Mouse (Mus musculus) embryonic facial prominence, embryonic 12.5 days (tissue): Measurements from ENCODE around the gene Midn. TPM values are rescaled to one million over a fixed set of nuclear protein-coding genes. Genes with fewer than 3 reads are reported as not detected.
"Not testable (repeated sequence)": the region's sequence is repeated elsewhere in the genome, so short reads cannot be mapped to it uniquely, and the experiment has no call there.

Source experiments
- ATAC-seq: fragments of 200-750 bp; cut with Nextera tagmentation; 2 replicates; pipeline ENCODE4 v1.8.0; 2017; ENCODE audit not compliant: insufficient number of reproducible peaks, insufficient read depth, low FRiP score, low TSS enrichment
- H3K27ac ChIP-seq: fragments of 300-500 bp; sonication (generic); 2 replicates; pipeline ENCODE4 v1.5.1; 2016; ENCODE audit warnings: mild to moderate bottlenecking
- H3K27me3 ChIP-seq: fragments of 300-500 bp; sonication (generic); 2 replicates; pipeline ENCODE4 v1.6.1; 2016; ENCODE audit warnings: mild to moderate bottlenecking, moderate library complexity
- H3K36me3 ChIP-seq: fragments of 300-500 bp; sonication (generic); 2 replicates; pipeline ENCODE4 v1.6.1; 2016; ENCODE audit warnings: mild to moderate bottlenecking
- H3K4me1 ChIP-seq: fragments of 300-500 bp; sonication (generic); 2 replicates; pipeline ENCODE4 v1.6.1; 2016
- H3K4me2 ChIP-seq: fragments of 300-500 bp; sonication (generic); replicated peaks from 2 replicates; pipeline ENCODE4 v1.6.1; 2016; ENCODE audit warnings: mild to moderate bottlenecking, moderate library complexity
- H3K4me3 ChIP-seq: fragments of 300-500 bp; sonication (generic); 2 replicates; pipeline ENCODE4 v1.5.1; 2016; ENCODE audit warnings: mild to moderate bottlenecking
- H3K9ac ChIP-seq: fragments of 300-500 bp; sonication (generic); 2 replicates; pipeline ENCODE4 v1.6.1; 2016; ENCODE audit warnings: mild to moderate bottlenecking, moderate library complexity
- H3K9me3 ChIP-seq: fragments of 300-500 bp; sonication (generic); 2 replicates; pipeline ENCODE4 v1.6.1; 2016; ENCODE audit warnings: mild to moderate bottlenecking, moderate library complexity
- WGBS: fragments of 180-500 bp; shearing (Covaris S2); methylation state at CpG from one replicate; pipeline ENCODE4 v1.1.7; 2016; 5-methylcytosine and 5-hydroxymethylcytosine counted together
- polyA plus RNA-seq: library from polyadenylated mRNA; unstranded; fragments of >200 nt; fragmentation: Nextera tagmentation; extraction: Ambion mirVana; gene quantifications from 2 replicates; pipeline ENCODE4 v1.2.1, GENCODE M21; 2016

Gene Midn
- polyA plus RNA-seq, 1 experiment from 2014 or later: 35.1 TPM

DNA sequence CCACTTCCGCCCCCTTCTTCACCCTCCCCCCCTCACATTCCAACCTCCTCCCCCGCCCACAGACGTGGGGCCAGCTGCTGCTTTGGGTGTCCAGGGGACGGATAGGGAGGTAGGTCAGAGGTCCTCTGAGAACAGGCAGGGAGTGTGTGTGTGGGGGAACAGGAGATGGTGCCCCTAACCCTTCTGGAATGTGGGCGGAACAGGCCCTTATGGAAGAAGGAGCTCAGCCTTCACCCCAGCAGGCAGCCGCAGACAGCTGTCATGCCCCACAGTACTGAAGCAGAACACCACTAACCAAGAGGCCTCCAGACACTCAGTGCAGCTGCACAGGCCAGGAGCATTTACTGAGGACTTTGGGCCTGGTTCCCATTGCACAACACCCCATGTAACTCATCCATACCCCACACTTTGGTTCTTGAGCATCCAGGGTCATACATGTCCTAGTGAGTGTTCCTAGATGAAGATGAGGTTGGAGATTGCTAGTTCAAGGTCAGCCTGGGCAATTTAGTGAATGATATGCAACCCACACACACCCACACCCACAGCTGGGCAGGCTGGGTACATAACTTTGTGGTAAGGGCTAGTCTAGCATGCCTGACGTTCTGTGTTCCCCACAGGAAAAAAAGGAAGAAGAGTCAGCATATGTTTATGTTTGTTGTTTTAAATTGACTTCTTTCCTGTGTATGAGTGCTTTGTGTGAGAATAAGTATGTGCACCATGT lies 13.6 kb downstream of the Midn start:
- 11% methylated on average over 6 of the region's 7 CpGs for WGBS
- H3K4me1 ChIP-seq: peaks cover 69% of the 10 kb centered on the region
- no peaks in the 10 kb centered on the region for H3K27me3 ChIP-seq
- peaks cover 11% of the 10 kb centered on the region for H3K36me3 ChIP-seq
- H3K9ac ChIP-seq: peak overlapping the region; percentile 45
- ATAC-seq: no peak
- H3K9me3 ChIP-seq: no peaks in the 10 kb centered on the region
- H3K4me3 ChIP-seq: peak overlapping the region; percentile 39
- H3K4me2 ChIP-seq: peak overlapping the region; percentile 62
- H3K27ac ChIP-seq: peak overlapping the region; percentile 93

GRCm38 (mm10) chr10:80162243-80162608 lies 14.2 kb downstream of the Midn start:
- Histone ChIP-seq H3K27ac (peak overlapping the region; percentile 93), H3K4me3 (no peak overlapping the region), H3K9me3 (no peaks in the 10 kb centered on the region), H3K4me2 (peak overlapping the region; percentile 62; the same call in 1 of the 2 replicates), H3K27me3 (no peaks in the 10 kb centered on the region), H3K9ac (peak overlapping the region; percentile 45; the same call in 1 of the 2 replicates), H3K36me3 (peaks cover 5% of the 10 kb centered on the region), H3K4me1 (peaks cover 67% of the 10 kb centered on the region)
- no peak for ATAC-seq
- 58% methylated on average over 3 of the region's 3 CpGs for WGBS

GRCm38 (mm10) chr10:80162716-80163299 lies 14.7 kb downstream of the Midn start:
- Histone ChIP-seq H3K4me2 (no peak overlapping the region), H3K36me3 (no peaks in the 10 kb centered on the region), H3K27ac (no peak overlapping the region; the same call in 1 of the 2 replicates), H3K4me3 (no peak overlapping the region), H3K27me3 (no peaks in the 10 kb centered on the region), H3K9me3 (no peaks in the 10 kb centered on the region), H3K9ac (no peak overlapping the region), H3K4me1 (peaks cover 64% of the 10 kb centered on the region)
- no peak for ATAC-seq
- 55% methylated on average over 6 of the region's 6 CpGs for WGBS

DNA sequence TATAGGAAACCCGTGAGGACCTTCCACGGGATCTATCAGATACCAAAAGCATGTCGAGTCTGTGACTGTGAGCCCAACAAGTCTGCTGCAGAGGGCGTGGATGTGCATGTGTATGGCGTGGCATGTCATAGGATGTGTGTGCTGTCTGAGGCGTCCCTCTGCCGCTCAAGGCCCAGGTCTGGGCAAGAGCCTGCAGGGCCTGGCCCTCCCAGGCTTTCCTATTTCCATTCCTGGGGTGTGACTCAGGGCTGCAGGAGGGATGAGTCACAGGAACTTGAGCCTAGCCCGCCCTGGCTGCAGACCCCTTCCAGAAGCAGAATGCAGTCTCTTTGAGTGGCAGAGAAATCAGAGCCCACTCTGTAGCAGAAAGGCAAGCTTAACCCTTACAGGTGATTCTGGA lies 15.6 kb downstream of the Midn start:
- Histone ChIP-seq H3K9me3 (no peaks in the 10 kb centered on the region), H3K4me2 (no peak overlapping the region), H3K36me3 (no peaks in the 10 kb centered on the region), H3K27me3 (no peaks in the 10 kb centered on the region), H3K4me3 (no peak overlapping the region), H3K27ac (no peak overlapping the region), H3K9ac (no peak overlapping the region), H3K4me1 (peaks cover 59% of the 10 kb centered on the region)
- WGBS: 70% methylated on average over 8 of the region's 8 CpGs
- no peak for ATAC-seq

DNA sequence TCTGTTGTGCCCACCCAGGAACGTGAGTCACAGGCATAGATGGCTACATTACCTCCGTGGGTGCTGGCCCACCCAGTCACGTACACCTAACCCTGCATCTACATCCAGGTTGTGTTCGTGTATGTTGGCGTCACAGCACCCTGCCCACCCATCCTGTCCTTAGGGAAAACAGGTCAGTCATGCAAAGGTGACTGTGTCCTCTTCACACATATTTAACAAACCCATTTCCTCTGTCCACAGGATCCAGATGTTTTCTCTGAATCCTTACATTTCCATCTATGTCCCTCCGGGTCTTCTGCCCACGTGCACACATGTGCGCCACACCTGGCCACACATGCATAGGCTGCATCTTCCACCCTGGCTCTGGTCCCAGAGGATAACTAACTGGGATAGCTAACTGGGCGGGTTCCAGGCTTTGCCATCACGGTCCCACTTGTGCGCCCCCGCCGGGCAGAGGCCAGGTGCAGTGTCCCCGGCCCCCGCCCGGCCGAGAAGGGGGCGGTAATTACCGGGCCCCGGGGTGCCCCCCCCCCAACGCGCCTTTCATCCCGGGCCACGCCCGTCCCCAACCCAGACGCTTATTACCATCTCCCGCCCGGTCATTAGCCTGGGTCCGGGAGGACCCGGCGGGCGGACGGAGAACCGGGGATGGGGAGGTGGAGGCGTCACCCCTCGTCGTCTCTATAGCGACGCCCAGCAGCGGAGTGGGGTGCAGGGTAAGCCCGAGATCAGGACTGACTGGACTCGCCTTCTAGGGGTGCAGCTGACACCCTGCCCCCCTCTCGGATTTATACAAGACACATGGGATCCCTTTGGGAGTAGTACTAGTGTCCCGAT lies 16.3 kb downstream of the Midn start:
- H3K4me3 ChIP-seq: peak overlapping the region; percentile 33
- peak overlapping the region; percentile 47; the same call in 1 of the 2 replicates for H3K27ac ChIP-seq
- 9% methylated on average over 44 of the region's 44 CpGs for WGBS

DNA sequence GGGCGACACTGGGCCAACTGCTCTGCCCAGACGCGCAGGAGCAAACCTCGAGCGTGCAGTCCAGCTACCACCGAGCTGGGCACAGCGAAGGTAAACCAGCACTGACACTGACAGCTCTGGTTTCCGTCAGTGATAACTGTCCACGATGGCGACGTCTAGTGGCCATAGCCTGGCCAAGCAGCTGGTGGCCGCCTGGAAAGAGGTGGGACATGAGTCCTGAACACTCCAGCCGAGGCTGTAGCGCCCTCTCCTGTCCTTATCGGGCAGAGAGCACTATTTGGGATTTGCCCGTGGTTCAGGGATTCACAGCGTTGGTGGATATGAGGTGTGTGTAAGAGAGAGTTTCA lies 16.9 kb downstream of the Midn start:
- no peaks in the 10 kb centered on the region for H3K9me3 ChIP-seq
- H3K4me3 ChIP-seq: peak overlapping the region; percentile 33
- under 1% methylated on average over 17 of the region's 17 CpGs for WGBS
- H3K9ac ChIP-seq: peak overlapping the region; percentile 42; the same call in 1 of the 2 replicates
- H3K4me1 ChIP-seq: peaks cover 59% of the 10 kb centered on the region
- H3K27me3 ChIP-seq: no peaks in the 10 kb centered on the region
- peak overlapping the region; percentile 81 for H3K4me2 ChIP-seq
- peak overlapping the region; percentile 61; the same call in 1 of the 2 replicates for H3K27ac ChIP-seq
- peaks cover 3% of the 10 kb centered on the region for H3K36me3 ChIP-seq
- peak; percentile 31; the same call in 1 of the 2 replicates for ATAC-seq

More for the DNA sequence above, 16.3 kb downstream of the Midn start:
- Histone ChIP-seq H3K36me3 (no peaks in the 10 kb centered on the region), H3K27me3 (no peaks in the 10 kb centered on the region), H3K9me3 (no peaks in the 10 kb centered on the region), H3K4me1 (peaks cover 59% of the 10 kb centered on the region), H3K9ac (peak overlapping the region; percentile 42; the same call in 1 of the 2 replicates), H3K4me2 (peak overlapping the region; percentile 81)
- ATAC-seq: no peak

- ATAC-seq: no peak
- Histone ChIP-seq H3K4me2 (peak within 1 kb of the TSS; percentile 81), H3K36me3 (peaks cover 9% of the 10 kb centered on the region), H3K27me3 (no peaks in the 10 kb centered on the region), H3K27ac (peak within 1 kb of the TSS; percentile 75), H3K4me3 (peak within 1 kb of the TSS; percentile 64), H3K4me1 (peaks cover 58% of the 10 kb centered on the region), H3K9me3 (no peaks in the 10 kb centered on the region), H3K9ac (peak within 1 kb of the TSS; percentile 42)
- 16% methylated on average over 20 of the region's 20 CpGs for WGBS
Observed at GRCm38 (mm10) chr10:80165392-80166128, 17.5 kb downstream of the Midn start, which contains the start of gene Cirbp. Gene Cirbp, plus strand, starts transcription at chr10:80165985.

GRCm38 (mm10) chr10:80166136-80166535 lies 18.1 kb downstream of the Midn start:
- Histone ChIP-seq H3K4me2 (peak overlapping the region; percentile 81; the same call in 1 of the 2 replicates), H3K27ac (peak overlapping the region; percentile 61), H3K36me3 (peaks cover 14% of the 10 kb centered on the region), H3K4me3 (peak overlapping the region; percentile 12), H3K9ac (peak overlapping the region; percentile 31), H3K4me1 (peaks cover 52% of the 10 kb centered on the region)
- 90% methylated on average over 4 of the region's 4 CpGs for WGBS
- ATAC-seq, H3K27me3 ChIP-seq, H3K9me3 ChIP-seq: not testable (repeated sequence)

DNA sequence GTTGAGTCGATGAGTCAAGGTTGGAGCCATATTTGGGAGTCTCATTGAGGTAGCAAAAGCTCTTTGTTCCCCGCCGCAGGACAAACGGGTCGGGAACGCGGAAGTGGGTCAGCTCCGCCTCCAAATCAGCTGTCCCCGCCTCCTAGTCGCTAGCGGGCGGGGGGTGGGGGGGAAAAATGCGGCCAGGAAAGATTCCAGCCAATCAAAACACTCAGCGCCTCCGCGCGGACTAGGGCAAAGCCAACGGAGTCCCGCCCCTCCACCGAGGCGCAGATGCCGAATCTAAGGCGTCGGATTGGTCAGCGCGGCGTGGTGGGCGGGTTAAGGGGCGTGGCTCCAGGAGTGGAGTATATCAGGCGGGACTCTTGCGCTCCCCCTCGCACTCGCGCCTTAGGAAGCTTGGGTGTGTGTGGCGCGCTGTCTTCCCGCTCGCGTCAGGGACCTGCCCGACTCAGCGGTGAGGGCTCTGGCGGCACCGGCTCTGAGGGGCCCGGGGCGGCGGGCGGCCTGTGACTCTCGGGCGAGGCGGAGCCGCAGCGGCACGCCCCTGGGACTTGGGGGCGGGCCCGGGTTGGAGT lies 19.5 kb downstream of the Midn start:
- H3K4me2 ChIP-seq: peak overlapping the region; percentile 67
- H3K4me1 ChIP-seq: peaks cover 47% of the 10 kb centered on the region
- peak overlapping the region; percentile 64 for H3K4me3 ChIP-seq
- peaks cover 27% of the 10 kb centered on the region for H3K36me3 ChIP-seq
- H3K27ac ChIP-seq: peak overlapping the region; percentile 98
- no peaks in the 10 kb centered on the region for H3K9me3 ChIP-seq
- peak overlapping the region; percentile 94 for H3K9ac ChIP-seq
- H3K27me3 ChIP-seq: no peaks in the 10 kb centered on the region
- under 1% methylated on average over 55 of the region's 55 CpGs for WGBS
- peak; percentile 78 for ATAC-seq

GRCm38 (mm10) chr10:80168038-80168661 lies 20.1 kb downstream of the Midn start:
- WGBS: under 1% methylated on average over 48 of the region's 48 CpGs
- Histone ChIP-seq H3K4me3 (peak overlapping the region; percentile 64), H3K4me2 (peak overlapping the region; percentile 67), H3K27me3 (no peaks in the 10 kb centered on the region), H3K9ac (peak overlapping the region; percentile 94), H3K9me3 (no peaks in the 10 kb centered on the region), H3K4me1 (peaks cover 46% of the 10 kb centered on the region), H3K36me3 (peaks cover 27% of the 10 kb centered on the region), H3K27ac (peak overlapping the region; percentile 98)
- ATAC-seq: no peak; the same call in 1 of the 2 replicates
